Mouse (Mus musculus): ENCODE measurements around the gene Cdc37. TPM values are rescaled to one million over a fixed set of nuclear protein-coding genes. Genes with fewer than 3 reads are reported as not detected.

Gene Cdc37
- total RNA-seq, 2 experiments from 2014 or later, result 120 to 126 TPM

DNA sequence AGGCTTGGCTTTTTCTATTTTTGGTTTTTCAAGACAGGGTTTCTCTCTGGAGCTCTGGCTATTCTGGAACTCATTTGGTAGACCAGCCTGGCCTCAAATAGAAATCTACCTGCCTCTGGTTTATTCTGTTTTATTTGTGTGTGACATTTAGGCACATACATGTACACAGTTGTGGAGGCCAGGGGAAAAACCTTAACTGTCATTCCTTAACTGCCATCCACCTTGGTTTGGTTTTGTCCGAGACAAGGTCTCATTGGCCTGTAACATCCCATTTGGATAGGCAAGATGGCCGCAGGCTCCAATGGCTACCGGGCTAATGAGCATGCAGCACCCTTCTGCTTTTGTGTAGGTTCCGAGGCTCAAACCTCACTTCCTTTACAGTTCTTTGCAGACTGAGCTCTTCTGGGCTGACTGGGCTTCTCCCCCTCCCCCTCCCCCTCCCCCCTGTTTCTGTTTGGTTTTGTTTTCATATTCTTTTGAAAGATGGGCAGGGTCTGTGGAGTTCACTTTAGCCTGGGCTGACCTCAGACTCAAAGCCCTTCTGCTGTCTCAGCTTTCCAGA is 14.4 kb downstream of the Cdc37 start:
- no peak for DNase-seq

GRCm38 (mm10) chr9:21134595-21135328 is 15.0 kb downstream of the Cdc37 start:
- peak; percentile 51 for DNase-seq

DNA sequence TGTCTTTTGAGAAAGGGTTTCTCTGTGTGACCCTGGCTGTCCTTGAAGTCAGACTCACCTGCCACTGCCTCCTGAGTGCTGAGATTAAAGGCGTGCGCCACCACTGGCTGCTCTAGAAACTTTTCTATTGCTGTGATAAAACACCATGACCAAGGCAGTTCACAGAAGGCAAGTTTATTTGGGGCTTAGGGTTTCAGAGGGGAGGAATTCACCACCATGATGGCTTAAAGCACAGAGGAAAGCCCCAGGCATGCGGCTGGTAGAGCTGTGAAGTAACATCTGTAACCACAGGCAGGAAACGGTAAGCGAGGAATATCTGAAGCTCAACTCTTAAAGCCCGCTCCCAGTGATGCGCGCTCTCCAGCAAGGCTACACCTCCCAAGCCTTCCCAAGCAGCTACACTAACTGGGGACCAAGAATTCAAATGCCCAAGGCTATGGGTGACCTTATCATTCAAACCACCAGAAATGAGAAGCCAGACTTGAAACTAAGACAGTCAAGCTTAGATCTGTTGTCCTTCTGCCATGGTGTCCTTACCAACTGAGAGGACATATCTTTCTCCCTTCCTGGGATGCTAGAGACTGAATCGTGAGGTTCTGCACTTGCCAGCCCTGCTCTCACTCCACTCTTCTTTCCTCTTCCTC is 16.6 kb downstream of the Cdc37 start:
- no peak for DNase-seq

- DNase-seq, result no peak
Measured at GRCm38 (mm10) chr9:21132102-21132775, 17.5 kb downstream of the Cdc37 start.

DNA sequence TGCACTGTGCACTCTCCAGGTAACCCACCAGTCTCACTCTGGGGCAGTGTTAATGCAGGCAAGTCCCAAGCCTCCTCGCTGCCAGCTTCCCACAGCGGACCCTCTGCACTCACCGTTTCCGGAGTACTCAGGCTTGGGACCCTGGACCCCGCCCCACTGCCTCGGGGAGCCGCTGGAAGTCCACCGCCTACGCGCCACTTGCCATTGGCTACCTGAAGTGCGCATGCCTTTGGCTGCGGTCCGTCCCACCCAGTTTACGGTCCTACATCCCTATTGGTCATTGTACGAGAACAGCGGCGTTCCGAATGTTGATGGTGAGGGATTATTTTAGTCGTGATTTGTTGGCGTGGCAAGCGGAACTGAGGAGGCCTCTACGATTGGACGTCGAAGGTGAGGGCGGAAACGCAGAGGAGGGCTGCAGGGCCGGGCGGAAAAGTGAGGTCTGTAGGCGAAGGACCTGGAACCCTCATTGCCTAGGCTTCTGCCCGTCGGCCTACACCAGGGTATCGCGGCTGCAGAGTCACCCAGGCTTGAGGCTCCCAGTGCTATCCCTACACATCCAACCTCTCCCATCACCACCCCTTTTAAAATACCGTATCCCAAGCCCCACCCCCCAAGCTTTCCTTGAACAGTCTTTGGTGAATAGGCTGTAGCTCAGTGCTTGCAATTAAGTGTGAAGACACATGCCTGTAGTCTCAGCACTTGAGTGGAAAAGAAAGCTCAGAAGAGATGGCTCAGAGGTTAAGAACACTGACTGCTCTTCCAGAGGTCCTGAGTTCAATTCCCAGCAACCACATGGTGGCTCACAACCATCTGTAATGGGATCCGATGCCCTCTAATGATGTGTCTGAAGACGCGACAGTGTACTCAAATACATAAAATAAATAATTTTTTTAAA is 18.5 kb downstream of the Cdc37 start, which contains the start of gene Tyk2:
Gene Tyk2 (minus strand): TSS at position 185 of the 898 bp plus-strand sequence.
- peak; percentile 93 for DNase-seq

- DNase-seq, result no peak
Measured at GRCm38 (mm10) chr9:21126259-21126627, 23.5 kb downstream of the Cdc37 start.

DNA sequence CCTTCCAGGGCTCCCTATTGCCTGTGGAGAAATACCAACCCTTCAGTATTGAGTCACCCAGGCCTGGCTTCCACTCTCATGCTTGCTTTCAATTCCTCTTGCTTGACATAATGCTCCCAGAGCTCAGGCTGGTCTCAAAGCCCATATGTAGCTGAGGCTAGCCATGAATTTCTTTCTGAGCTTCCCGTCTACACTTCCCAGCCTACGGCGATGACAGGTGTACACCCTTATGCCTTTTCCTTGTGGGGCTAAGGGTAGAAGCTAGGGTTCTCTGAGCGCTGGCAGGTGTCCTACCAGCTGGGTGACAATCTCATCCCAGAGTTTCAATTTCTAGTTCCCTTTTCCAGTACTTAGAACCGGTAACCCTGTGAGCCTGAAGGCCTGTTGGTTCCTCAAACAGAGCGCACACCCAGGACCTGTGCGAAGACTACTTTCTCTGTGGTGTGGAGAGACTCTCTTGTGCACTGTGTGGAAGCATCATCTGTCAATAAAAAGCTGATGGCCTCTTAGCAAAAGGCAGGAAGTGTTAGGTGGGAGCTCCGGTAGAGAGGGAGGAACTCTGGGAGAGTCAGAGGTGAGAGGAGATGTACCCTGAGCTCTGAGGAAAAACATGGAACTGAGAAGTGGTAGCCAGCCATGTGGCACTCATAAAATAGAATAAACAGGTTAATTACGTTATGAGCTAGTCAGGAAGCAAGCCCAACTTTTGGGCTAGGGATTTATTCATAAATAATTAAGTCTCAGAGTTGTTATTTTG is 24.1 kb downstream of the Cdc37 start:
- DNase-seq, result no peak

- DNase-seq, result no peak
Measured at GRCm38 (mm10) chr9:21124837-21125236, 24.9 kb downstream of the Cdc37 start.

- no peak for DNase-seq
Measured at GRCm38 (mm10) chr9:21121483-21121882, 28.3 kb downstream of the Cdc37 start.

GRCm38 (mm10) chr9:21117073-21117472 is 32.7 kb downstream of the Cdc37 start:
- DNase-seq, result no peak

DNA sequence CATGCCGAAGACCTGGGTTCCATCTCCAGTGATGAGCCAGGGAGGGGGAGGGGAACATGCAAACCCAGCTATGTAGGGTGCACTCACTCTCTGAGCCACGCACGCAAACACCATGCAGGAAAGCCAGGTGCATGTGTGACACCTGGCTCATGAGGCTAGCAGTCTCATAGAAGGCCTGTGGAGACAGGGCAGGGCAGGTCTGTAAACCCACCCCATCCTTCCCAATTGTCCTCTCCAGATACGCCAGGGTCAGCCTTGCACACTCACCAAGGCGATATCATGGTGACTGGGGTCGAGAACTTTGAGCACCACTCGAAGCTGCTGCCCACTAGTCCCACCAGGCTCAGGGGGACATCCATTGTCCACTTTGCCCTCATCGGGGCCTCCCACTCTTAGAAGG is 34.7 kb downstream of the Cdc37 start:
- DNase-seq, result no peak

- no peak for DNase-seq
Measured at GRCm38 (mm10) chr9:21114190-21114589, 35.6 kb downstream of the Cdc37 start.

GRCm38 (mm10) chr9:21113751-21114150 is 36.0 kb downstream of the Cdc37 start:
- no peak for DNase-seq

GRCm38 (mm10) chr9:21107607-21108237 is 42.1 kb downstream of the Cdc37 start:
- DNase-seq, result no peak

DNA sequence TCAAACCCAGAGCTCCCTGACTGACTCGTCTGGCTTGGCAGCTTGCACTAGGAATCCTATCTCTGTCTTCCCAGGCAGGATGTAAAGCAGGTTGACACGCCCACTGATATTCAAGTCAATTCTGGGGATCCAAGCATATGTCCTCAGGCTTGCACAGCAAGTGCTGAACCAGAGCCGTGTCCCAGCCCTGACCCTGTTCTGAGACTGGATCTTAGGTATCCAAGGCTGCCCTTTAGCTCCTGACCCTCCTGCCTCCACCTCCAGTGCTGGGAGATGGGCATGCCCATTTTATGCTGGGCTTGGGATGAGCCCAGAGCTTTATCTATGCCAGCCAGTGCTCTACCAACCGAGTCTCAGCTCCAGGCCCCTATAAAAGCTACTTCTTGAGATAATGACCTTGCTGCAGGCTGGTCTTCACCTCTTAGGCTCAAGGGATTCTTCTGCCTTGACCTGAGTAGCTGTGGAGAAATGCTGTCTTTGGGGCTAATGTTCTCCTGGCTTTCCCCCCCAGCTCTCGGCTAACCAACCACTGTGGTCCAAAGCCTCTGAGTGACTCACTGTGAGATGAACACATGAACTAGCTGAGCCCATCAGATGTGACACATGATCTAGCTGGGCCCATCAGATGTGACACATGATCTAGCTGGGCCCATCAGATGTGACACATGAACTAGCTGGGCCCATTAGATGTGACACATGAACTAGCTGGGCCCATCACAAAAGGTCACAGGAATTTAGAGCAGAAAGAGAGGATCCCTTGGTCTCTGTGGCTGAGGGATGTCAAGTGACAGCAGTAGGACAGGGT is 43.8 kb downstream of the Cdc37 start:
- no peak for DNase-seq

DNA sequence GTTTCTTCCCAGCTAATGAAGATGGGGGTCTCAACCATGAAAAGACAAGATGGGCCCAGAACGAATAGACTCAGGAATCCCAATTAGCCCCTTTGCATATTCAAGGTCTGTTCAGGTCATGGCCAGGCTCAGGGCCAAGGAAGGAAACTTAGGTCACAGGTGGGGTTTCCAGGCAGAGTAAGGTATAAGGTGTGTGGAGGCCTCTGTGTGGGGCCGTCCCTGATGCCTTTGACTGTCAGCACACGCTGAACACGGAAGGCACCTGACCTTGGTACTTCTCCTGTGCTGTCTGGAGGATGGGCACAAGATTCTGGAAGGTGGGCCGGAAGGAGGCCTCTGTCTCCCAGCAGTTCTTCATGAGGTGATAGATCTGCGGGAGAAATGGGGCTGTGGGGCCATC is 45.0 kb downstream of the Cdc37 start:
- no peak for DNase-seq

GRCm38 (mm10) chr9:21102076-21102475 is 47.7 kb downstream of the Cdc37 start:
- DNase-seq, result no peak

GRCm38 (mm10) chr9:21100447-21101161 is 49.2 kb downstream of the Cdc37 start:
- no peak for DNase-seq

DNA sequence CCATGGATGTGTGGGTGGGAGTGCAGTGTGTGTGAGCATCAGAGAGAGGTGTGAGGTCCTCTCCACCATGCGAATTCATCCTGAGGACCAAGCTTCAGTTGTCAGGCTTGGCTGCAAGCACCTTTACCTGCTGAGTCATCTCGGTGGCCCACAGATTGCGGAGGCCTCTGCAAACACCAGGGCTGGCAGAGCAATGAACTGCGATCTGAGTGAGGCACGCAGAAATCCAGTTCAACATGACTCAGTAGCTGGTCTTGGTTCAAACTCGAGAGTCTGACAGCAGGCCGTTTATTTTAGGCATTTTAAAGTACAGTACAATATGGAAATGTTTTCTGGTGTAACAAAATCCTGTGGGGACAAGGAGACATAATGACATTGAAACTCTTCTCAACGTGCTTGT is 52.0 kb downstream of the Cdc37 start:
- DNase-seq, result no peak

All from gastrocnemius, postnatal 25 days (tissue).